ENCODE assay signal across 8 mouse cellular contexts in genomic region chr17:34980655-34981054, GRCm38 (mm10). TPM values are rescaled to one million over a fixed set of nuclear protein-coding genes. Genes with fewer than 3 reads are reported as not detected.
DNase-seq lines count a peak whose midpoint lies in the region; ATAC-seq and TF ChIP-seq lines count a peak whose summit lies in the region.

No protein-coding gene starts in this region.

- H3K4me2 ChIP-seq in heart, embryonic 16.5 days (ENCODE audit: low read depth, low read length) = peak overlapping the region; percentile 83
- peak overlapping the region; percentile 81 for H3K4me2 ChIP-seq in limb, embryonic 11.5 days (ENCODE audit: low read depth, severe bottlenecking)
- H3K4me2 ChIP-seq in midbrain, embryonic 16.5 days (ENCODE audit: low read length) = peak overlapping the region; percentile 92

- H3K36me3 ChIP-seq in heart, embryonic 16.5 days (ENCODE audit: control insufficient read depth, insufficient read depth) = peaks cover 4% of the 10 kb centered on the region
- H3K36me3 ChIP-seq in limb, embryonic 11.5 days (ENCODE audit: control insufficient read depth, insufficient read depth, low read length) = peaks cover 1% of the 10 kb centered on the region; the same call in 1 of the 2 replicates
- peaks cover 4% of the 10 kb centered on the region for H3K36me3 ChIP-seq in midbrain, embryonic 16.5 days (ENCODE audit: control insufficient read depth, insufficient read depth, low read length)

- peak overlapping the region; percentile 89 for H3K9ac ChIP-seq in heart, embryonic 16.5 days (ENCODE audit: low read length)
- no peak overlapping the region for H3K9ac ChIP-seq in limb, embryonic 11.5 days (ENCODE audit: low read length)
- H3K9ac ChIP-seq in midbrain, embryonic 16.5 days (ENCODE audit: low read depth, low read length) = peak overlapping the region; percentile 91

- H3K4me3 ChIP-seq in heart, embryonic 16.5 days (ENCODE audit: low read length) = peak overlapping the region; percentile 60
- peak overlapping the region; percentile 92 for H3K4me3 ChIP-seq in limb, embryonic 11.5 days (ENCODE audit: low read depth, low read length)
- H3K4me3 ChIP-seq in midbrain, embryonic 16.5 days (ENCODE audit: low read depth, low read length) = peak overlapping the region; percentile 70

- TF ChIP-seq CTCF in brain, embryonic 14.5 days (IDR thresholded peaks at IDR 0.05; ENCODE audit: borderline replicate concordance, extremely low read depth, insufficient read depth, insufficient read length) = peak; percentile 42; the same call in 1 of the 2 replicates

- no peaks in the 10 kb centered on the region for H3K27me3 ChIP-seq in heart, embryonic 16.5 days (ENCODE audit: control insufficient read depth, insufficient read depth, low read length)
- no peaks in the 10 kb centered on the region for H3K27me3 ChIP-seq in limb, embryonic 11.5 days (ENCODE audit: control insufficient read depth, insufficient read depth, low read length)
- no peaks in the 10 kb centered on the region for H3K27me3 ChIP-seq in midbrain, embryonic 16.5 days (ENCODE audit: control insufficient read depth, insufficient read depth, low read depth, low read length)

- DNase-seq in right cerebral cortex, adult 18-20 months = peak; percentile 37
- no peak for DNase-seq in right cerebral cortex, postnatal 25 days
- peak; percentile 85 for DNase-seq in brain, embryonic 14.5 days (ENCODE audit: low read depth)
- DNase-seq in limb, embryonic 11.5 days (ENCODE audit: low spot score) = no peak
- DNase-seq in spleen, adult 18-20 months = no peak
- no peak for DNase-seq in adrenal gland, postnatal 10 days

- no peak overlapping the region for H3K27ac ChIP-seq in heart, embryonic 16.5 days (ENCODE audit: low read length)
- no peak overlapping the region for H3K27ac ChIP-seq in limb, embryonic 11.5 days (replicated peaks; ENCODE audit: low read depth, low read length)
- peak overlapping the region; percentile 96 for H3K27ac ChIP-seq in midbrain, embryonic 16.5 days (ENCODE audit: low read length)

- no peak for ATAC-seq in heart, embryonic 16.5 days (replicated peaks; ENCODE audit: extremely low read depth, insufficient read depth, low FRiP score)
- ATAC-seq in limb, embryonic 11.5 days (ENCODE audit: insufficient number of reproducible peaks, low FRiP score, low TSS enrichment, low read depth) = no peak
- no peak for ATAC-seq in midbrain, embryonic 16.5 days

- TF ChIP-seq POLR2A in brain, embryonic 14.5 days (IDR thresholded peaks at IDR 0.05; ENCODE audit: borderline replicate concordance, extremely low read depth, insufficient read depth, insufficient read length, poor library complexity, severe bottlenecking) = no peak

- peaks cover 10% of the 10 kb centered on the region for H3K4me1 ChIP-seq in heart, embryonic 16.5 days (ENCODE audit: control insufficient read depth, insufficient read depth, low read length)
- H3K4me1 ChIP-seq in limb, embryonic 11.5 days (ENCODE audit: control insufficient read depth, insufficient read depth, low read length) = peaks cover 8% of the 10 kb centered on the region
- peaks cover 20% of the 10 kb centered on the region for H3K4me1 ChIP-seq in midbrain, embryonic 16.5 days (ENCODE audit: control insufficient read depth, insufficient read depth, low read length)

- WGBS in heart, embryonic 16.5 days = 10% methylated on average over 2 of the region's 2 CpGs
- WGBS in limb, embryonic 11.5 days = 23% methylated on average over 2 of the region's 2 CpGs
- 14% methylated on average over 2 of the region's 2 CpGs for WGBS in midbrain, embryonic 16.5 days

- H3K9me3 ChIP-seq in heart, embryonic 16.5 days (replicated peaks; ENCODE audit: control insufficient read depth, low read length) = no peaks in the 10 kb centered on the region
- H3K9me3 ChIP-seq in limb, embryonic 11.5 days (ENCODE audit: control insufficient read depth, low read length) = no peaks in the 10 kb centered on the region
- no peaks in the 10 kb centered on the region for H3K9me3 ChIP-seq in midbrain, embryonic 16.5 days (replicated peaks; ENCODE audit: control insufficient read depth, low read length, poor library complexity, severe bottlenecking)

RNA-seq across cellular contexts. Expression of gene Lsm2, which starts 1.0 kb away (rescaled TPM):
- polyA plus RNA-seq in brain, embryonic 14.5 days (2012; rRNA removed) = 136 and 185 TPM in 2 replicates
- polyA plus RNA-seq in heart, embryonic 16.5 days (2015; fragmentation: Nextera tagmentation; extraction: Ambion mirVana) = 132 and 134 TPM in 2 replicates
- 266 and 271 TPM in 2 replicates for polyA plus RNA-seq in limb, embryonic 11.5 days (2014; fragmentation: Nextera tagmentation; extraction: Ambion mirVana)
- 97.2 and 107 TPM in 2 replicates for polyA plus RNA-seq in midbrain, embryonic 16.5 days (2015; fragmentation: Nextera tagmentation; extraction: Ambion mirVana)
- total RNA-seq in adrenal gland, postnatal 10 days (2021) = 10 to 100 TPM; 39.0 to 42.8 TPM

RNA-seq across cellular contexts. Expression of gene Hspa1l, which starts 8.2 kb away (rescaled TPM):
- polyA plus RNA-seq in brain, embryonic 14.5 days (2012; rRNA removed) = 0.14 and 0.40 TPM in 2 replicates
- polyA plus RNA-seq in heart, embryonic 16.5 days (2015; fragmentation: Nextera tagmentation; extraction: Ambion mirVana) = 3.1 and 4.2 TPM in 2 replicates
- polyA plus RNA-seq in limb, embryonic 11.5 days (2014; fragmentation: Nextera tagmentation; extraction: Ambion mirVana) = 1.5 and 1.6 TPM in 2 replicates
- 2.0 and 2.4 TPM in 2 replicates for polyA plus RNA-seq in midbrain, embryonic 16.5 days (2015; fragmentation: Nextera tagmentation; extraction: Ambion mirVana)
- 1 to 10 TPM in 1 of 2 experiments, under 1 TPM in 1; 0.75 to 1.4 TPM for total RNA-seq in adrenal gland, postnatal 10 days (2021)

RNA-seq across cellular contexts. Expression of gene Hspa1a, which starts 8.7 kb away (rescaled TPM):
- 6.3 and 6.6 TPM in 2 replicates for polyA plus RNA-seq in brain, embryonic 14.5 days (2012; rRNA removed)
- polyA plus RNA-seq in heart, embryonic 16.5 days (2015; fragmentation: Nextera tagmentation; extraction: Ambion mirVana) = 3.9 and 4.4 TPM in 2 replicates
- polyA plus RNA-seq in limb, embryonic 11.5 days (2014; fragmentation: Nextera tagmentation; extraction: Ambion mirVana) = 0.75 and 4.0 TPM in 2 replicates
- polyA plus RNA-seq in midbrain, embryonic 16.5 days (2015; fragmentation: Nextera tagmentation; extraction: Ambion mirVana) = 13.4 and 19.3 TPM in 2 replicates
- total RNA-seq in adrenal gland, postnatal 10 days (2021) = 10 to 100 TPM in 1 of 2 experiments, 1 to 10 TPM in 1; 7.3 to 13.6 TPM

RNA-seq across cellular contexts. Expression of gene Gm20481, which starts 10.9 kb away (rescaled TPM):
- not detected in 2 replicates for polyA plus RNA-seq in brain, embryonic 14.5 days (2012; rRNA removed)
- not detected in 2 replicates for polyA plus RNA-seq in heart, embryonic 16.5 days (2015; fragmentation: Nextera tagmentation; extraction: Ambion mirVana)
- polyA plus RNA-seq in limb, embryonic 11.5 days (2014; fragmentation: Nextera tagmentation; extraction: Ambion mirVana) = 0.36 and 0.43 TPM in 2 replicates
- polyA plus RNA-seq in midbrain, embryonic 16.5 days (2015; fragmentation: Nextera tagmentation; extraction: Ambion mirVana) = not detected in 2 replicates
- not detected for total RNA-seq in adrenal gland, postnatal 10 days (2021)

RNA-seq across cellular contexts. Expression of gene Vars, which starts 20.1 kb away (rescaled TPM):
- polyA plus RNA-seq in brain, embryonic 14.5 days (2012; rRNA removed) = 99.2 and 119 TPM in 2 replicates
- polyA plus RNA-seq in heart, embryonic 16.5 days (2015; fragmentation: Nextera tagmentation; extraction: Ambion mirVana) = 69.9 and 75.0 TPM in 2 replicates
- polyA plus RNA-seq in limb, embryonic 11.5 days (2014; fragmentation: Nextera tagmentation; extraction: Ambion mirVana) = 124 and 140 TPM in 2 replicates
- polyA plus RNA-seq in midbrain, embryonic 16.5 days (2015; fragmentation: Nextera tagmentation; extraction: Ambion mirVana) = 54.8 and 56.5 TPM in 2 replicates
- 10 to 100 TPM; 56.5 to 63.0 TPM for total RNA-seq in adrenal gland, postnatal 10 days (2021)

Comparison
In these comparisons a context has a peak if more than half of its experiments do, and no peak if none do; other contexts are left out.
1. DNase-seq: peak in right cerebral cortex, adult 18-20 months (single experiment) and brain, embryonic 14.5 days (single experiment); none in right cerebral cortex, postnatal 25 days (single experiment), limb, embryonic 11.5 days (single experiment), spleen, adult 18-20 months (0 of 2) and adrenal gland, postnatal 10 days (single experiment).
2. Peak in every context shown above with its lines, with median percentiles within 50 percentile points of each other: H3K4me2 ChIP-seq and H3K4me3 ChIP-seq.